Mouse (Mus musculus): ENCODE measurements around the gene Cdx2.

Cdx2 gene

GRCm38 (mm10) chr5:147306638-147307397 is at the start of gene Cdx2:
Gene Cdx2, minus strand, starts transcription at chr5:147307270.
- no peak for DNase-seq

- no peak for DNase-seq
Measured at GRCm38 (mm10) chr5:147356260-147357055, 49.4 kb upstream of the Cdx2 start.

DNA sequence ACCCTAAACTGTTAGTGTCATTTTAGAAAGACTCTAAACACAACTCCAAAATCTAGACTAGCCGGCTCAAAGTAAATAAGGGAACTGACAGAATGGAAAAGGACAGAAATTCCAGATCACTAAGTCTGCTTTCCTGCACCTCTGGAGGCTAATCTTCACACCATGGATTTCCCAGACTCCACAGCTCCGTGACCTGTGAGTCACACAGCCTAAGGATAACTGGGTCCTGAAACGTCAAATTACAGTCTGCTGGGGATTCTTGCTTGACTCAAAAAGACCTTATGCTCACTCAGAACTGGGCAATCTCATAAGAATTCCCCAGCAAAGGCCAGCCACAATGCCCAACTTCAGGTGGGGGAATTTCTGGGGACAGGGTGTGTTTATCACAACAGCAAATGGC is 48.7 kb upstream of the Cdx2 start:
- no peak for DNase-seq

- DNase-seq, result no peak
Measured at GRCm38 (mm10) chr5:147354985-147355384, 47.9 kb upstream of the Cdx2 start.

GRCm38 (mm10) chr5:147354161-147354780 is 47.2 kb upstream of the Cdx2 start:
- DNase-seq, result no peak

- no peak for DNase-seq
Measured at GRCm38 (mm10) chr5:147351931-147352330, 44.9 kb upstream of the Cdx2 start.

DNA sequence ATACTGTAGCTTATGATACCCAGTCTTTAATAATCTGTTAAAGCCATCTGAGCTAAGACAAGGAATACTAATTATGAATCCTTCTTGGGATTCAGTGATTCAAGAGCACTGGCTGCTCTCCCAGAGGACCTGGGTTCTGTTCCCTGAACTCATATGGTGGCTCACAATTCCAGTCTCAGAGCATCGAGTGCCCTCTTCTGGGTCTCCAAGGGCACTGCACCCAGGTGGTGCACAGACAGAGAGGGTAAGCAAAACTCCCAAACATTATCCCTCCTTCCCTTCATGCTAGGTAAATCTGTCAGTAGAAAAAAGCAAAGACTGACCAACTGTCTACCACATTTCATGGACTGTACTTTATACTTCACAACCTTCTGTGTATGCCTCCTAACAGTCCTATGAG is 38.9 kb upstream of the Cdx2 start:
- DNase-seq, result no peak

DNA sequence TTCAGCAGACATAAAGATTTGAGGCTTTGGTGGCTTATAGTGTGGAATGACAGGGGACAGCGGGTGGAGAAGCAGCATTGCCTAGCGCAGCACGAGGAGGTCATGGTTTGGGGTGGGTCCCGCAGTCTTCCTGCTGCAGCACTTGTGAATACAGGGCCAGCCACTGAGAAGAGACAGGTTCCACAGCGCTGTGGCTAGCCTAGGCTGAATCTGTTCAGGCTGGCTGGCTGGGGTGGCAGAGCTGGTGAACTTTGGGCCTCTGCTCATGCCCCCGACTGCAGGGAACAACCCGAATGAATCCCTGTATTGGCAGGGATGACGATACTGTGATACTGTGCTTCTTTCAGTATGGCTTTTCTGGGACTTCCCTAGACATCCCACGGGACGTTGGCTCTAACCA is 36.8 kb upstream of the Cdx2 start:
- DNase-seq, result no peak

- no peak for DNase-seq
Measured at GRCm38 (mm10) chr5:147342901-147343300, 35.8 kb upstream of the Cdx2 start.

DNA sequence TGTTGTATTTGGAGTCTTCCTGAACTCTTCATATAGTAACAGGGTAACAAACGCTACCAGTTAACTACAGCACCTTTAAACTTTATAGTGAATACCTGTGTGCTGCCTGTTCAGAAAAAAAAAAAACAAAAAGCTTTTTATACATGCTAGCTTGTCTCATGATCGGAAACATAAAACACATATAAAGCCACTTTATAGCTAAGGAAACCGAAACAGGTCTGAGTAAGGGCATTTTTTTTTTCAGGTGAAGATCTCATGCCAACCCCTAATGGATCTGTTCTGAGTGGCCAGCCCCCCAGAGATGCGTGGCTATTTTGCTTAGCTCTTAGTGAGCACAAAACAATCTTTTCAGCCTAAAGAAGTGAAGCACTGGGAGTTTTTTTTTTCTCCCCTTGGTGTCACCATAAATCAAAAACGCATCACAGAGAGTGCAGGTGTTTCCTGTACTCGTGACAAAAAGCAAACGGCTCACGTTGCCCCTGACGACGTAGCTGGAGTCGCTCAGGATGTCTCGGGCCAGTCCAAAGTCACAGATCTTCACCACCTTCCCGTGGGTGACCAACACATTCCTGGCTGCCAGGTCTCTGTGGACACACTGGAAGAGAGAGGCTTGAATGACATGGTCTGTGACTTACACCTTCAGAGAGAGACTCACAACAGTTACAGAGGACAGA is 33.8 kb upstream of the Cdx2 start:
- no peak for DNase-seq

GRCm38 (mm10) chr5:147339560-147339959 is 32.5 kb upstream of the Cdx2 start:
- no peak for DNase-seq

DNA sequence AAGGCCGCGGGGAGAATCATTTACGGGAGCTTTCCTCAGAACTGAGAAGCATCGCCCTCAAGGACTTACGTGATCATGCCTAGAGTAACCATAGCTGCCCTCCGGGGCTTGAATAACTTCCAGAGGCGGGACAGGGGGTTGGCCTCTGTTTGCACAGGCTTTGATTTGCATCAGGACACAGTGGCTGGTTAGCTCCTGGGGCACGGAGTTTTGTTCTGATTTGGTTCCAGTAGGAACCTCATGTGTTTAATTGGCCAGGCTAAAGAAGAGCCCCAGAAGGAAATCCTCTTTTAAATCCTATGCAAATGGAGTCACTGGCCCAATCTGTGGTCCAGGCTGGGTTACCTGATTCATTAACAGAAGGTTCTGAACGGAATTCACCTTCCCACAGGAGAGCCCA is 31.9 kb upstream of the Cdx2 start:
- no peak for DNase-seq

GRCm38 (mm10) chr5:147332711-147333110 is 25.6 kb upstream of the Cdx2 start:
- no peak for DNase-seq

DNA sequence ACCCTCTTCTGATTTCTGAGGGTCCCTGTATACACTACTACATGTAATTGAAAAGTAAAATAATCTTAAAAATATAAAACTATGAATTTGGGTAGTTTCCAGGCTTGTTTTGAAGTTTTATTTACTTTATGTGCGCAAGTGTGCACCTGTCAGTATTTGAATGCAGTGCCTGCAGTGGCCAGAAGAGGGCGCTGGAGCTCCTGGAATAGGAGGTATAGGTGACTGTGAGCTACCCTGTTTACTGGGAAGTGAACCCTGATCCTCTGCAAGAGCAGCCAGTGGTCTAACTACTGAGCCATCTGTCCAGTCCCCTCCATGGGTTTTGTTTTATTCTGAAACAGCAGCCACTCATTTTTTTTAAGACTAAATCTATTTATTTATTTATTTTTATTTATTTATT is 24.5 kb upstream of the Cdx2 start:
- peak; percentile 15 for DNase-seq

DNA sequence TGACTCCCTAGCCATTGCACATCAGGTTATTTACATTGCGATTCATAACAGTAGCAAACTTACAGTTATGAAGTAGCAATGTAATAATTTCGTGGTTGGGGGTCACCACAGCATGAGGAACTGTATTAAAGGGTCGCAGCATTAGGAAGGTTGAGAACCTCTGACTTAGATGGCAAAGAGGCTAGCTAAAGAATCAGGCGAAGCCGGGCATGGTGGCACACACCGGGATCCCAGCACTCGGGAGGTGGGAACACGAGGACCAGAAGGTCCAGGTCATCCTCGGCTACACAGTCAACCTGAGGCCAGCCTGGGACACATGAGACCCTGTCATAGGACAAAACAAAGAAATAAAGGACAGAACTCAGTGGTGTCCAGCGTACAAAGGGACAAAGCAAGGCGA is 22.9 kb upstream of the Cdx2 start:
- no peak for DNase-seq

GRCm38 (mm10) chr5:147327636-147328035 is 20.6 kb upstream of the Cdx2 start:
- no peak for DNase-seq

DNA sequence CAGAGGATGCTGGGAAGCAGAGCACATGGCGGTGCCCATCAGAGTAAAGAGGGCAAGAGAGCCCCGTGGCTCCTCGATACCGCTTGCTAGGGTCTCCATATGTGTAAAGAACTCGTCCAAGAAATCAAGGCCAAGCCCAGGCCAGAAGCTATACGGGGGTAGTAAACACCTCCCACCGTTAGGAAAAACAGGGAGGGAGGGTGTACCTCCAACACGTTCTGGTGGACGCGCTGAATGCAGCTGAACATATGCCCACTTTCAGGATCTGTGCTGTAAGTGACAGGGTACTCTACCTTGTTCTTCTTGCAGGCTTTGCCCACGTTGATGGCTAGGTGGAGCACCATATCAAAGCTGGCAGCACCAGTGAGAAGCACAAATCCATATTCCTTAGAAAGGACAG is 18.9 kb upstream of the Cdx2 start:
- no peak for DNase-seq

- DNase-seq, result peak; percentile 10
Measured at GRCm38 (mm10) chr5:147323237-147323917, 16.3 kb upstream of the Cdx2 start.

GRCm38 (mm10) chr5:147322183-147322582 is 15.1 kb upstream of the Cdx2 start, which contains the start of gene Urad:
Gene Urad, minus strand, starts transcription at chr5:147322440.
- no peak for DNase-seq

DNA sequence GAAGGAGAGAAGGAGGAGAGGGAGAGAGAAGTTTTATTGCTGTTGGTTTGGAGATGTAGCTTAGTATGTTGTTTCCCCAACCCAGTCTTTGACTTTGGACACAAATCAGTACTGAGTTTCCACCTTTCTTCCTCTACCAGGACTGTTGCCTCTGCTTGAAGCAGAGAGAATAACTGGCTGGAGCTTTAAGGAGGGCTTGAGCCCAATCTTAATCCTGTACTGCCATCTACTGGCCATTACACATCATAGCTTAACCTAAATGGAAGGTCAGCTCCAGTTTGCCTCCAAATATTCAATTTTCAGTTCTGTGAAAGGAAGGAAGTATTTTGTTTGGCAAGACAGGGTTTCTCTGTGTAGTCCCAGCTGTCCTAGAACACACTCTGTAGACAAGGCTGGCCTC is 12.6 kb upstream of the Cdx2 start:
- DNase-seq, result no peak

- no peak for DNase-seq
Measured at GRCm38 (mm10) chr5:147317991-147318390, 10.9 kb upstream of the Cdx2 start.

GRCm38 (mm10) chr5:147317321-147317720 is 10.3 kb upstream of the Cdx2 start:
- DNase-seq, result no peak
